Mouse (Mus musculus) erythroblast, embryonic 14.5 days (primary cell): Measurements from ENCODE around the gene Grip1. TPM values are rescaled to one million over a fixed set of nuclear protein-coding genes. Genes with fewer than 3 reads are reported as not detected.

Source experiments
- H3K27me3 ChIP-seq: 2 replicates; pipeline ENCODE4 v1.6.1; 2012; ENCODE audit warnings: inconsistent platforms; ENCODE audit not compliant: control insufficient read depth
- H3K36me3 ChIP-seq: 2 replicates; pipeline ENCODE4 v1.6.1; 2012; ENCODE audit warnings: mild to moderate bottlenecking, inconsistent platforms; ENCODE audit not compliant: control insufficient read depth
- H3K4me1 ChIP-seq: 2 replicates; pipeline ENCODE4 v1.6.1; 2012; ENCODE audit warnings: inconsistent platforms; ENCODE audit not compliant: control insufficient read depth
- H3K4me3 ChIP-seq: replicated peaks from 2 replicates; pipeline ENCODE3; 2012; ENCODE audit warnings: moderate library complexity, mild to moderate bottlenecking, inconsistent platforms
- H3K9me3 ChIP-seq: 2 replicates; pipeline ENCODE4 v1.6.1; 2012; ENCODE audit warnings: low read length, inconsistent platforms, mixed read lengths; ENCODE audit not compliant: control insufficient read depth
- GATA1 ChIP-seq: IDR thresholded peaks from 2 replicates; pipeline ENCODE4 v1.6.1; 2012; ENCODE audit warnings: low read length, inconsistent platforms, mixed read lengths
- TAL1 ChIP-seq: IDR thresholded peaks from 3 replicates; pipeline ENCODE4 v1.6.1; 2012; ENCODE audit warnings: low read length, inconsistent platforms, mixed read lengths
- polyA plus RNA-seq: library from polyadenylated mRNA; stranded (reverse); fragments of >175 nt; gene quantifications from 2 replicates; pipeline ENCODE4 v1.2.3, GENCODE M21; 2012

Grip1 gene
- polyA plus RNA-seq, 1 experiment, result not detected

DNA sequence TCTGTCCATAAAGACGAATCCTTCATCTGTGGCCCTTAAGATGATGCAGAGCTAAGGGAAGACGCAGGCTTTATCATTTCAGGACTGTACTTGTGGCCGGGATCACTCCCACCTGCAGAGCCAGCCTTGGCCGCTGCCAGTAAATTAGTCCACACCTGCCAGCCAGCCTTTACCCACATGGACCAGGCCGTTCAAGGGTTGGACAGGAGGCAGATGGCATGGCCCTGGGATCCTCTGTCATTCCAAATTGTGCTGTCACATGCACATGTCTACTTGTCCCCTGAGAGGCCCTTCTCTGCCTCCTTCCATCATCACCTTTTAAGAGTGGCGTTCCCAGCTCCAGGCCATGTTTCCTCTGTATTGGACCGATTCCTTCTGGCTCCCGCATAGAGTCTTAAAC, 24.0 kb downstream of the Grip1 start:
- TF ChIP-seq TAL1, result no peak
- no peak for TF ChIP-seq GATA1
- H3K9me3 ChIP-seq, result peaks cover 7% of the 10 kb centered on the region
- H3K27me3 ChIP-seq, result no peaks in the 10 kb centered on the region
- H3K4me3 ChIP-seq, result no peak overlapping the region
- no peaks in the 10 kb centered on the region for H3K36me3 ChIP-seq
- no peaks in the 10 kb centered on the region for H3K4me1 ChIP-seq

DNA sequence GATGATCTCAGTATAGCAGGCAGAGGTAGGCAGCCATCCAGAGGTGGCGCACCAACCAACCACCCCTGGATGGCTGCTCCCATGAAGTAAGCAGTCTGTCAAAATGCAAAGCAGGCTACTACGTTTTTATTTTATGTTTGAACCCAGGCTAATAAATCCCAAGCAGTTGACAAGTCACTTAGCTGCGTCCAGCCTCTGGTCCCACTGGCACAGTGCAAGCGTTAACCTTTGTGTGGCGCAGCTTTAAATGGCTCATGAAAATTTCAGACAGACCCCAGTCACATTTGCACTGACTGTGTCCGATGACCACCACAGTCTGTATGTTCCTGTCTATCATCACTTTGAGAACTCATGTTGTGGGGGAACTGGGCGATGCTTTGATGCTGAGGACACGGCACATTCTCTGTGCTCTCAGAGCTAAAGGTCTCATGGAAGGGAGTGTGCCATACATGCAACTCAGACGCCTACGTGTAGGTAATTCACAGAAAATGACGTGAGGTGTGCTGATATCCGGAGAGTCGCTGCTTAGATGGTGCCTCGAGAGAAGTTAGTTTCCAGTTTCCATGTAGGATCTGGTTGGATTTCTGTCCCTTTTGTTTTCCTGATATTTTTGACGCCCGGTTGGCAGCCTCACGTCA, 29.6 kb downstream of the Grip1 start:
- TF ChIP-seq GATA1 (no peak), TAL1 (no peak)
- H3K4me3 ChIP-seq, result no peak overlapping the region
- H3K36me3 ChIP-seq, result no peaks in the 10 kb centered on the region
- peaks cover 9% of the 10 kb centered on the region; the same call in 1 of the 2 replicates for H3K9me3 ChIP-seq
- no peaks in the 10 kb centered on the region for H3K4me1 ChIP-seq
- H3K27me3 ChIP-seq, result no peaks in the 10 kb centered on the region

DNA sequence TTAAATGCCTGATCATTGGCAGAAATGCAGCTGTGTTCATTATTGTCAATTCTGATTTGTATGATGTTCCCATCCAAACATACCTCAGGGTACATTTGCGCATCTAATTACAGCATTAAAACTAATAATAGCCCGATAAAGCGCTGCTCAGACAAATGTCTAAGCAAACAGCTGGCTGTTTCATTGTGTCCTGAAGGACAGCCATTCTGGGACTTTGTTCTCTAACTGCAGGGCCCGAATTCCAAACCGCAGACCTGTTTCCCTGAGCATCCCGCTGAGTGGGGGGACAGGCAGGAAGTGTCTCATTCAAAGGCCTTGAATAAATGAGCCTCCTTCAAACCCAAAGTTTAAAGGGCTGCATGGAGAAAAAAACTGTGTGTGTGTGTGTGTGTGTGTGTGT, 30.1 kb downstream of the Grip1 start:
- Histone ChIP-seq H3K9me3 (peaks cover 7% of the 10 kb centered on the region; the same call in 1 of the 2 replicates), H3K4me3 (no peak overlapping the region)
- TF ChIP-seq TAL1 (no peak), GATA1 (no peak)

DNA sequence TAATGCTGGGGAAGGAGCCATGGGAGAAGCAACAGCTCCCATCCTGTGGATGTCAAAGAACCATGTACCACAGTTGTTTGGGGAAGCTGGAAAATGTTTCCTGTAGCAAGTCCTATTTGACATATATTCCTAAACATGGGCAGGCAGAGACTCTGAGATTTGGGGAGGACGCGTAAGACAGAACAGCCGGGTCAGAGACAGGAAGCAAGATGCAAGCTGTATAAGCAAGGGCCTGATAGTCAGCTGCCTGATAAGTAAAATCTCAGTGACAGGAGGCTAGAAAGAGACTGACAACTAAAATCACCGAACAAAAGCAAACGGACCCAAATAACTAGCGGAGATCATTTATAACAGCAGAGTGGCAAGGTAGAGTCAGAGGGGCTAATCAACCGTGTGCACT, 33.3 kb downstream of the Grip1 start:
- TF ChIP-seq GATA1 (no peak), TAL1 (no peak)
- Histone ChIP-seq H3K4me1 (no peaks in the 10 kb centered on the region), H3K4me3 (no peak overlapping the region), H3K27me3 (no peaks in the 10 kb centered on the region), H3K36me3 (no peaks in the 10 kb centered on the region), H3K9me3 (peaks cover 17% of the 10 kb centered on the region)

More for the DNA sequence above, 30.1 kb downstream of the Grip1 start:
- H3K36me3 ChIP-seq, result no peaks in the 10 kb centered on the region
- no peaks in the 10 kb centered on the region for H3K27me3 ChIP-seq
- H3K4me1 ChIP-seq, result no peaks in the 10 kb centered on the region

DNA sequence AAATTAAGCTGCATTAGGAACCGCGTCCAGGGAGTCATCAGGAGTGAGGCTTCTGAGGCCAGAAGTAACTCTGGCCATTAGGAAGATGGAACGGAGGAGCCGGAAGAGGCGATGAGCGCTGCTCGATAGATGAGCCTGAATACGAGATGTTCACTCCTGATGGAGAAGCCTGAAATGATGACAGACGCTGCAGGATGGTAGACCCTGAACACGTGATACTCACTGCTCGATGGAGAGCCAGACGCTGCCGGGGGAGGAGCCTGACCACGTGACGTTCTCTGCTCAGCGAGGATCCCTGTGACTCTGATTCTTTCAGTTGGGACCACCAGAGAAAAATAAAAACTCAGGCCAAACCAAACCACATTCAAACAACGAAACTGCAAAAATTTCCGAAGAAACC, 37.2 kb downstream of the Grip1 start:
- Histone ChIP-seq H3K36me3 (no peaks in the 10 kb centered on the region), H3K4me3 (no peak overlapping the region), H3K9me3 (peaks cover 24% of the 10 kb centered on the region), H3K4me1 (no peaks in the 10 kb centered on the region), H3K27me3 (no peaks in the 10 kb centered on the region)
- TF ChIP-seq GATA1, result no peak
- TF ChIP-seq TAL1, result no peak

DNA sequence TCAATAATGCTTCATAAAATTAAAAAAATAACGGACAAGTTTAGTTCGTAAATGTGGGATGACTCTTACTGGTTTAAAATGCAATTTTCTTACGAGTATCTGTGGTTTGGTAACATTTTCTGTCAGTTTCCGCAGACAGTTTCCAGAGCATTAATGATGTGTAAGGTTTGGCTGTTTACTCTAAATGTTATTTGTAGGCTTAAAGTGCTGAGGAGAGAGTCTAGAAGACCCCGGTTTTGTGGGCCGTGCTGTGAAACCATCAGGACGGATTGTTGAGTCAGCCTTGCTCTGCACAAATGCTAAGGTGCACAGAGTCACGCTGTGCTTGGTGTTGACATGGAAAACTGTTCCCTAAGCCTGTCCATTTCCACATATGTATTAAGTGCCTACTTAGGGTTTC, 41.7 kb downstream of the Grip1 start:
- TF ChIP-seq TAL1 (no peak), GATA1 (no peak)
- H3K36me3 ChIP-seq, result no peaks in the 10 kb centered on the region
- H3K27me3 ChIP-seq, result no peaks in the 10 kb centered on the region
- H3K4me3 ChIP-seq, result no peak overlapping the region
- H3K4me1 ChIP-seq, result no peaks in the 10 kb centered on the region
- peaks cover 48% of the 10 kb centered on the region for H3K9me3 ChIP-seq

DNA sequence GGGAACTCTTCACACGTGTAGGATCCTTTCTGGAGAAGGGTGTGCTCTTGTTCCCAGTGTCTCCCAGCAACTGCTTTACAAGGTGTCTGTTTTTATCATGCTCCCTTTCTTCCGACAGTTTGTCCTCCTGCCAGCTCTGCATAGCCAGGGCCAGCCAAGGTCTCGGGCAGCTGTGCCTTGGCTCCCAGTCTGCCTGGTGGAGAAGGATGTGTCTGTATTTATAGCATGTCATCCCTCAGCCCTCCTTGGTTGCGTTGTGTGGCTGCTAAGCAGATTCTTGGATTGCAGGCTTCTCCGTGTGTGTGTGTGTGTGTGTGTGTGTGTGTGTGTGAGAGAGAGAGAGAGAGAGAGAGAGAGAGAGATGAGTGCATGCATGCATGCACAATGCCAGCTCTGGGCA, 42.6 kb downstream of the Grip1 start:
- Histone ChIP-seq H3K27me3 (no peaks in the 10 kb centered on the region), H3K4me1 (no peaks in the 10 kb centered on the region), H3K9me3 (peaks cover 50% of the 10 kb centered on the region), H3K36me3 (no peaks in the 10 kb centered on the region), H3K4me3 (no peak overlapping the region)
- TF ChIP-seq GATA1 (no peak), TAL1 (no peak)

DNA sequence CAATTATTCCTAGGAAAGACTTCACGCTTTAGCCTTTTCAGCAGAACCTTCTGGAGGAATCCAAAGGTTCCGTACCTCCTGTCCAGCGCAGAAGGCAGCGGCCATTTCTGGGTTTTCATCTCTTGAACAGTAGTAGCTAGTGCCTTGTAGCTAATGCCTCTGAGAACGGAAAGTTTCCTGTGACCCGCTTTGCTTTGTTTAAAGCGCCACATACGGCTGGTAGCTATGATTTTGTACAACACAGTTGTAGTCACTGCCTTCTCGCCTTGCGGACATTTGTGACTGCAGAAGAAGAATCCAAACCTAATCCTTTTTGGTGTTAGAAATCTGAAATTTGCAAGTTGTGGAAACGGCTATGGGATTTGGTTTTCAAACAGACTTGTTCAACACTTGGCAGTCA, 68.1 kb downstream of the Grip1 start:
- TF ChIP-seq TAL1 (no peak), GATA1 (no peak)
- Histone ChIP-seq H3K9me3 (peaks cover 38% of the 10 kb centered on the region), H3K4me1 (no peaks in the 10 kb centered on the region), H3K36me3 (no peaks in the 10 kb centered on the region), H3K27me3 (no peaks in the 10 kb centered on the region), H3K4me3 (no peak overlapping the region)

DNA sequence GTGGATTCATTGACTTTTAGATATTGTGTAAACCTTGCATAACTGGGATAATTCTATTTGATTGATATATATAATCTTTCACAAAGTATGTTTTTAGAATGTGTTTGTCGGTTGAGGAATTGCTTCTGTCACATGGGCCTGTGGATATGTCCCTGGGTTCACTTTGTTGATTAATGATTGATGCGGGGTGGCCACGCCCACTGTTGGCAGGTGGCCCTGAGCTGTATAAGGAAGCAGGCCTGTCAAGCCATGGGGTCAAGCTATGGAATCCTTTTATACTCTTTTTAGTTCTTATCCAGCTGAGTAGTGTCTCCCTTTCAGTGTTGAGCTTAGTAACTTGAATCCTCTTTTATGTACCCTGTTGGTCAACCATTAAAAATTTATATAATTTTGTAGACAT, 72.1 kb downstream of the Grip1 start:
- H3K4me1 ChIP-seq, result no peaks in the 10 kb centered on the region
- no peaks in the 10 kb centered on the region for H3K36me3 ChIP-seq
- H3K27me3 ChIP-seq, result no peaks in the 10 kb centered on the region
- peaks cover 34% of the 10 kb centered on the region for H3K9me3 ChIP-seq
- TF ChIP-seq GATA1 (no peak), TAL1 (no peak)
- H3K4me3 ChIP-seq, result no peak overlapping the region

DNA sequence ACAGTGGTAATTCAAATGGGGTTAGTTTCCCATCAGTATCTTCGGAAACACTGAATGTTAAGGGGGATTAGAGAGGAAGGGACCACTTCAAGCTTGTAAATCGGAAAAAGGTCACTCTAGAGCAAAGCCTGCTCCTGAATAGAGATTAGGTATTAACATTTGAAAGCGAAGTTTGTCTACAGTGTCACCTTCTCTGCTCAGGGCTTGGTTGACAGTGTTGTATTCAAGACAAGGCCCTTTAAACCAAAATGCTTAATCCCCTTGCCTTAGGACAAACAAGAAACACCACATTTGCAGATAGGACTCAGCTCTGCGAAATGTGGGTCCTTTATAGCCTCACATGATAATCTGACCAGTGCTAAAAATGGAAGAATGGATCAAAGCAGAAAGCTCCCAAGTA, 81.2 kb downstream of the Grip1 start:
- Histone ChIP-seq H3K36me3 (no peaks in the 10 kb centered on the region), H3K4me3 (no peak overlapping the region), H3K4me1 (no peaks in the 10 kb centered on the region), H3K9me3 (peaks cover 29% of the 10 kb centered on the region), H3K27me3 (no peaks in the 10 kb centered on the region)
- no peak for TF ChIP-seq TAL1
- no peak for TF ChIP-seq GATA1
